Mouse (Mus musculus): ENCODE data around the gene Coro1b.

Gene Coro1b

GRCm38 (mm10) chr19:4192251-4192985, 44.0 kb downstream of the Coro1b start:
- peak; percentile 53 for DNase-seq

- DNase-seq: peak; percentile 64
These were observed 44.7 kb downstream of the Coro1b start for GRCm38 (mm10) chr19:4193129-4193528.

- peak; percentile 61 for DNase-seq
These were observed 45.8 kb downstream of the Coro1b start for GRCm38 (mm10) chr19:4194021-4194724.

GRCm38 (mm10) chr19:4194776-4195650, 46.6 kb downstream of the Coro1b start:
- peak; percentile 91 for DNase-seq

- no peak for DNase-seq
These were observed 47.6 kb downstream of the Coro1b start for GRCm38 (mm10) chr19:4196048-4196447.

GRCm38 (mm10) chr19:4196548-4196947, 48.1 kb downstream of the Coro1b start:
- DNase-seq: peak; percentile 53

- DNase-seq: no peak
These were observed 48.8 kb downstream of the Coro1b start for GRCm38 (mm10) chr19:4197180-4197579.

GRCm38 (mm10) chr19:4201291-4201909, 53.0 kb downstream of the Coro1b start, which contains the start of gene Rad9a:
Rad9a (minus strand) TSS chr19:4201662.
- DNase-seq: peak; percentile 98

- DNase-seq: no peak
These were observed 53.7 kb downstream of the Coro1b start for GRCm38 (mm10) chr19:4202149-4202548.

- no peak for DNase-seq
These were observed 54.7 kb downstream of the Coro1b start for GRCm38 (mm10) chr19:4203148-4203547.
